Mouse (Mus musculus) liver, embryonic 13.5 days (tissue): ENCODE results near the gene Clock. TPM values are rescaled to one million over a fixed set of nuclear protein-coding genes. Genes with fewer than 3 reads are reported as not detected.

Source experiments
- ATAC-seq: fragments of 200-750 bp; cut with Nextera tagmentation; 2 replicates; pipeline ENCODE4 v1.8.0; 2017; ENCODE audit warnings: low read depth, mild to moderate bottlenecking, moderate number of reproducible peaks, moderate library complexity
- DNase-seq: peaks from one replicate; pipeline ENCODE4 v3.0.0; 2022
- H3K27ac ChIP-seq: fragments of 300-500 bp; sonication (generic); 2 replicates; pipeline ENCODE4 v1.5.1; 2015; ENCODE audit warnings: moderate library complexity, mild to moderate bottlenecking, inconsistent platforms
- H3K27me3 ChIP-seq: fragments of 300-500 bp; sonication (generic); 2 replicates; pipeline ENCODE4 v1.6.1; 2015; ENCODE audit warnings: mild to moderate bottlenecking, inconsistent platforms
- H3K36me3 ChIP-seq: fragments of 300-500 bp; sonication (generic); 2 replicates; pipeline ENCODE4 v1.6.1; 2015; ENCODE audit warnings: mild to moderate bottlenecking, inconsistent platforms
- H3K4me1 ChIP-seq: fragments of 300-500 bp; sonication (generic); replicated peaks from 2 replicates; pipeline ENCODE4 v1.6.1; 2015; ENCODE audit warnings: inconsistent platforms
- H3K4me2 ChIP-seq: fragments of 300-500 bp; sonication (generic); 2 replicates; pipeline ENCODE4 v1.6.1; 2015; ENCODE audit warnings: inconsistent platforms, mild to moderate bottlenecking, moderate library complexity
- H3K4me3 ChIP-seq: fragments of 300-500 bp; sonication (generic); replicated peaks from 2 replicates; pipeline ENCODE4 v1.5.1; 2015; ENCODE audit warnings: mild to moderate bottlenecking, inconsistent platforms
- H3K9ac ChIP-seq: fragments of 300-500 bp; sonication (generic); 2 replicates; pipeline ENCODE4 v1.6.1; 2015; ENCODE audit warnings: mild to moderate bottlenecking, inconsistent platforms
- H3K9me3 ChIP-seq: fragments of 300-500 bp; sonication (generic); replicated peaks from 2 replicates; pipeline ENCODE4 v1.6.1; 2016; ENCODE audit warnings: inconsistent platforms
- WGBS: fragments of 180-500 bp; shearing (Covaris S2); methylation state at CpG from one replicate; pipeline ENCODE4 v1.1.7; 2015; ENCODE audit not compliant: insufficient replicate concordance; 5-methylcytosine and 5-hydroxymethylcytosine counted together
- polyA plus RNA-seq: library from polyadenylated mRNA; unstranded; fragments of >200 nt; fragmentation: Nextera tagmentation; extraction: Ambion mirVana; gene quantifications from 2 replicates; pipeline ENCODE4 v1.2.1, GENCODE M21; 2015

The Clock gene
- polyA plus RNA-seq, 1 experiment from 2014 or later = 1.7 TPM

- no peak overlapping the region for H3K4me3 ChIP-seq
- WGBS = 58% methylated on average over 6 of the region's 6 CpGs
These were observed 110.1 kb downstream of the Clock start for GRCm38 (mm10) chr5:76194377-76194945.

GRCm38 (mm10) chr5:76193075-76193474 lies 111.5 kb downstream of the Clock start:
- no peak overlapping the region for H3K9ac ChIP-seq
- H3K27me3 ChIP-seq = no peaks in the 10 kb centered on the region
- H3K36me3 ChIP-seq = peaks cover 19% of the 10 kb centered on the region
- DNase-seq (no peak), ATAC-seq (no peak)
- H3K9me3 ChIP-seq = no peaks in the 10 kb centered on the region
- no peak overlapping the region for H3K4me2 ChIP-seq
- no peak overlapping the region for H3K27ac ChIP-seq
- H3K4me3 ChIP-seq = no peak overlapping the region
- peaks cover 43% of the 10 kb centered on the region for H3K4me1 ChIP-seq

More at GRCm38 (mm10) chr5:76194377-76194945, 110.1 kb downstream of the Clock start:
- Histone ChIP-seq H3K36me3 (peaks cover 22% of the 10 kb centered on the region), H3K9me3 (no peaks in the 10 kb centered on the region), H3K27me3 (no peaks in the 10 kb centered on the region), H3K27ac (no peak overlapping the region; the same call in 1 of the 2 replicates), H3K4me1 (peaks cover 32% of the 10 kb centered on the region), H3K4me2 (no peak overlapping the region), H3K9ac (no peak overlapping the region)
- DNase-seq (no peak), ATAC-seq (no peak)

GRCm38 (mm10) chr5:76190609-76191008 lies 114.0 kb downstream of the Clock start:
- 55% methylated on average over 4 of the region's 4 CpGs for WGBS
- Histone ChIP-seq H3K27ac (no peak overlapping the region), H3K27me3 (no peaks in the 10 kb centered on the region), H3K4me1 (peaks cover 61% of the 10 kb centered on the region), H3K9ac (no peak overlapping the region), H3K4me3 (no peak overlapping the region), H3K4me2 (no peak overlapping the region), H3K9me3 (no peaks in the 10 kb centered on the region), H3K36me3 (peaks cover 12% of the 10 kb centered on the region; the same call in 1 of the 2 replicates)
- ATAC-seq (peak; percentile 57; the same call in 1 of the 2 replicates), DNase-seq (no peak)

- Histone ChIP-seq H3K4me2 (no peak overlapping the region), H3K9ac (0 out of 2 replicates have a peak overlapping the region, but pooled peaks have one; percentile 1), H3K4me3 (no peak overlapping the region), H3K27ac (no peak overlapping the region), H3K27me3 (no peaks in the 10 kb centered on the region), H3K9me3 (no peaks in the 10 kb centered on the region), H3K36me3 (peaks cover 4% of the 10 kb centered on the region; the same call in 1 of the 2 replicates), H3K4me1 (peaks cover 69% of the 10 kb centered on the region)
- ATAC-seq (no peak), DNase-seq (no peak)
- 37% methylated on average over 5 of the region's 5 CpGs for WGBS
These were observed 116.7 kb downstream of the Clock start for GRCm38 (mm10) chr5:76187885-76188284.

- peak overlapping the region; percentile 95 for H3K4me2 ChIP-seq
- peak overlapping the region; percentile 95 for H3K9ac ChIP-seq
- peak overlapping the region; percentile 95 for H3K4me3 ChIP-seq
- H3K4me1 ChIP-seq = peaks cover 49% of the 10 kb centered on the region
- WGBS = 4% methylated on average over 38 of the region's 38 CpGs
- H3K27me3 ChIP-seq = peaks cover 5% of the 10 kb centered on the region; the same call in 1 of the 2 replicates
- DNase-seq (peak; percentile 78), ATAC-seq (peak; percentile 85)
- H3K9me3 ChIP-seq = no peaks in the 10 kb centered on the region
- H3K27ac ChIP-seq = peak overlapping the region; percentile 94
- no peaks in the 10 kb centered on the region for H3K36me3 ChIP-seq
These were observed 120.1 kb downstream of the Clock start for GRCm38 (mm10) chr5:76184286-76185080.

- Histone ChIP-seq H3K4me3 (peak within 1 kb of the TSS; percentile 95), H3K36me3 (no peaks in the 10 kb centered on the region), H3K9me3 (no peaks in the 10 kb centered on the region), H3K27me3 (peaks cover 5% of the 10 kb centered on the region; the same call in 1 of the 2 replicates), H3K27ac (peak within 1 kb of the TSS; percentile 94), H3K4me2 (peak within 1 kb of the TSS; percentile 95), H3K4me1 (peaks cover 42% of the 10 kb centered on the region), H3K9ac (peak within 1 kb of the TSS; percentile 95)
- under 1% methylated on average over 62 of the region's 62 CpGs for WGBS
- peak; percentile 96 for ATAC-seq
- peak; percentile 90 for DNase-seq
These were observed 120.8 kb downstream of the Clock start, which contains the start of gene Tmem165 for GRCm38 (mm10) chr5:76183750-76184261. Gene Tmem165, plus strand, starts transcription at chr5:76183880.

- Histone ChIP-seq H3K27me3 (peaks cover 5% of the 10 kb centered on the region; the same call in 1 of the 2 replicates), H3K36me3 (no peaks in the 10 kb centered on the region), H3K27ac (0 out of 2 replicates have a peak overlapping the region, but pooled peaks have one; percentile 4), H3K9ac (peak overlapping the region; percentile 95), H3K4me3 (peak overlapping the region; percentile 95), H3K4me2 (peak overlapping the region; percentile 95), H3K4me1 (peaks cover 39% of the 10 kb centered on the region), H3K9me3 (no peaks in the 10 kb centered on the region)
- peak; percentile 51 for ATAC-seq
- WGBS = 36% methylated on average over 17 of the region's 17 CpGs
- no peak for DNase-seq
These were observed 121.4 kb downstream of the Clock start for GRCm38 (mm10) chr5:76183043-76183749.

GRCm38 (mm10) chr5:76182326-76182725 lies 122.3 kb downstream of the Clock start:
- Histone ChIP-seq H3K9me3 (no peaks in the 10 kb centered on the region), H3K36me3 (no peaks in the 10 kb centered on the region), H3K4me3 (no peak overlapping the region), H3K27ac (no peak overlapping the region), H3K27me3 (peaks cover 5% of the 10 kb centered on the region; the same call in 1 of the 2 replicates), H3K9ac (no peak overlapping the region), H3K4me1 (peaks cover 40% of the 10 kb centered on the region), H3K4me2 (no peak overlapping the region)
- WGBS = 72% methylated on average over 3 of the region's 3 CpGs
- ATAC-seq (no peak), DNase-seq (no peak)

GRCm38 (mm10) chr5:76179791-76180190 lies 124.8 kb downstream of the Clock start:
- H3K4me1 ChIP-seq = peaks cover 29% of the 10 kb centered on the region
- H3K36me3 ChIP-seq = no peaks in the 10 kb centered on the region
- H3K9me3 ChIP-seq = no peaks in the 10 kb centered on the region
- DNase-seq (no peak), ATAC-seq (no peak)
- H3K9ac ChIP-seq = no peak overlapping the region
- H3K27ac ChIP-seq = no peak overlapping the region
- 70% methylated on average over 5 of the region's 5 CpGs for WGBS
- no peak overlapping the region for H3K4me2 ChIP-seq
- H3K27me3 ChIP-seq = peaks cover 5% of the 10 kb centered on the region; the same call in 1 of the 2 replicates
- no peak overlapping the region for H3K4me3 ChIP-seq

- peaks cover 5% of the 10 kb centered on the region; the same call in 1 of the 2 replicates for H3K27me3 ChIP-seq
- no peak overlapping the region for H3K4me3 ChIP-seq
- H3K9me3 ChIP-seq = no peaks in the 10 kb centered on the region
- DNase-seq (no peak), ATAC-seq (no peak)
- 84% methylated on average over 5 of the region's 5 CpGs for WGBS
- no peak overlapping the region for H3K9ac ChIP-seq
- H3K27ac ChIP-seq = no peak overlapping the region
- H3K4me1 ChIP-seq = peaks cover 25% of the 10 kb centered on the region
- H3K36me3 ChIP-seq = no peaks in the 10 kb centered on the region
- H3K4me2 ChIP-seq = no peak overlapping the region
These were observed 125.4 kb downstream of the Clock start for GRCm38 (mm10) chr5:76179171-76179570.

GRCm38 (mm10) chr5:76177664-76178063 lies 126.9 kb downstream of the Clock start:
- WGBS = 34% methylated on average over 7 of the region's 7 CpGs
- DNase-seq (no peak), ATAC-seq (no peak)

More at GRCm38 (mm10) chr5:76177664-76178063, 126.9 kb downstream of the Clock start:
- Histone ChIP-seq H3K4me2 (no peak overlapping the region), H3K27me3 (peaks cover 5% of the 10 kb centered on the region; the same call in 1 of the 2 replicates), H3K9ac (no peak overlapping the region), H3K4me3 (no peak overlapping the region), H3K9me3 (no peaks in the 10 kb centered on the region), H3K4me1 (peaks cover 17% of the 10 kb centered on the region), H3K36me3 (no peaks in the 10 kb centered on the region), H3K27ac (no peak overlapping the region)
